8 mouse cellular contexts compared by ENCODE assay signal in genomic region chr16:32661493-32661921, GRCm38 (mm10). TPM values are rescaled to one million over a fixed set of nuclear protein-coding genes. Genes with fewer than 3 reads are reported as not detected.
DNase-seq lines count a peak whose midpoint lies in the region; ATAC-seq and TF ChIP-seq lines count a peak whose summit lies in the region.

No protein-coding gene starts in this region.

- H3K9ac ChIP-seq in heart, embryonic 11.5 days (ENCODE audit: low read depth, low read length) = peak overlapping the region; percentile 50
- peak overlapping the region; percentile 49 for H3K9ac ChIP-seq in heart, embryonic 15.5 days
- H3K9ac ChIP-seq in lung, postnatal 0 days (replicated peaks; ENCODE audit: low read depth) = peak overlapping the region; percentile 34; the same call in 1 of the 2 replicates

- no peaks in the 10 kb centered on the region for H3K9me3 ChIP-seq in heart, embryonic 11.5 days (replicated peaks; ENCODE audit: control insufficient read depth, low read length)
- H3K9me3 ChIP-seq in heart, embryonic 15.5 days (replicated peaks) = no peaks in the 10 kb centered on the region
- H3K9me3 ChIP-seq in lung, postnatal 0 days (ENCODE audit: low read length) = no peaks in the 10 kb centered on the region

- H3K4me3 ChIP-seq in heart, embryonic 11.5 days (ENCODE audit: low read depth, low read length) = no peak overlapping the region
- peak overlapping the region; percentile 30 for H3K4me3 ChIP-seq in heart, embryonic 15.5 days
- peak overlapping the region; percentile 29 for H3K4me3 ChIP-seq in lung, postnatal 0 days (ENCODE audit: low read depth, low read length)

- WGBS in heart, embryonic 11.5 days (ENCODE audit: insufficient replicate concordance) = 52% methylated on average over 10 of the region's 10 CpGs
- 34% methylated on average over 10 of the region's 10 CpGs for WGBS in heart, embryonic 15.5 days
- 29% methylated on average over 10 of the region's 10 CpGs for WGBS in lung, postnatal 0 days

- DNase-seq in heart, postnatal 36 days = no peak
- DNase-seq in cerebellum, adult 9-10 months = peak; percentile 58
- DNase-seq in lung, postnatal 0 days (ENCODE audit: low spot score) = no peak
- DNase-seq in embryo, embryonic 10.5 days (ENCODE audit: low spot score) = no peak
- no peak for DNase-seq in left cerebral cortex, postnatal 4 days

- no peak for ATAC-seq in heart, embryonic 11.5 days (replicated peaks; ENCODE audit: insufficient number of reproducible peaks, low FRiP score, low TSS enrichment)
- ATAC-seq in heart, embryonic 15.5 days (replicated peaks; ENCODE audit: insufficient number of reproducible peaks, insufficient read depth, low FRiP score, low read depth) = no peak
- ATAC-seq in lung, postnatal 0 days = peak; percentile 10; the same call in 1 of the 2 replicates
- no peak for ATAC-seq in inflammation-experienced regulatory T-cells, adult 6 months

- no peaks in the 10 kb centered on the region for H3K36me3 ChIP-seq in heart, embryonic 11.5 days (ENCODE audit: control insufficient read depth, insufficient read depth, low read length)
- H3K36me3 ChIP-seq in heart, embryonic 15.5 days = no peaks in the 10 kb centered on the region
- H3K36me3 ChIP-seq in lung, postnatal 0 days (ENCODE audit: insufficient read depth, low read length) = no peaks in the 10 kb centered on the region

- H3K27me3 ChIP-seq in heart, embryonic 11.5 days (ENCODE audit: control insufficient read depth, insufficient read depth, low read length) = 0 out of 2 replicates have a peak, but pooled peaks cover 3% of the 10 kb centered on the region
- no peaks in the 10 kb centered on the region for H3K27me3 ChIP-seq in heart, embryonic 15.5 days
- H3K27me3 ChIP-seq in lung, postnatal 0 days (replicated peaks; ENCODE audit: insufficient read depth, low read length) = no peaks in the 10 kb centered on the region

- no peak for TF ChIP-seq CTCF in lung, postnatal 0 days (IDR thresholded peaks at IDR 0.05)

- intact Hi-C loops in heart, postnatal 36 days (cut with DNase I) = no loop called here
- intact Hi-C loops in left cerebral cortex, postnatal 4 days (cut with DNase I) = loop anchor here (2.0 kb wide), 1 partner anchor 21 kb away; no protein-coding TSS in a partner anchor

- H3K27ac ChIP-seq in heart, embryonic 11.5 days (ENCODE audit: low read depth, low read length) = peak overlapping the region; percentile 60; the same call in 1 of the 2 replicates
- peak overlapping the region; percentile 82 for H3K27ac ChIP-seq in heart, embryonic 15.5 days
- peak overlapping the region; percentile 90 for H3K27ac ChIP-seq in lung, postnatal 0 days (ENCODE audit: low read length)

- H3K4me2 ChIP-seq in heart, embryonic 11.5 days = peak overlapping the region; percentile 37
- peak overlapping the region; percentile 58 for H3K4me2 ChIP-seq in heart, embryonic 15.5 days
- peak overlapping the region; percentile 47 for H3K4me2 ChIP-seq in lung, postnatal 0 days (replicated peaks; ENCODE audit: low read depth, low read length)

- H3K4me1 ChIP-seq in heart, embryonic 11.5 days (ENCODE audit: control insufficient read depth, insufficient read depth, low read length) = peaks cover 73% of the 10 kb centered on the region
- H3K4me1 ChIP-seq in heart, embryonic 15.5 days (replicated peaks) = peaks cover 91% of the 10 kb centered on the region
- peaks cover 72% of the 10 kb centered on the region for H3K4me1 ChIP-seq in lung, postnatal 0 days (ENCODE audit: insufficient read depth, low read depth, low read length)

- no peak for TF ChIP-seq EP300 in lung, postnatal 0 days (IDR thresholded peaks at IDR 0.05)

RNA-seq across cellular contexts. Expression of gene Tnk2, which starts 17.8 kb away (rescaled TPM):
- polyA plus RNA-seq in heart, embryonic 11.5 days (2014; fragmentation: Nextera tagmentation; extraction: Ambion mirVana) = 6.9 and 7.8 TPM in 2 replicates
- total RNA-seq in heart, postnatal 36 days (2021) = 10 to 100 TPM; 18.0 to 19.8 TPM
- polyA plus RNA-seq in heart, embryonic 15.5 days (2015; fragmentation: Nextera tagmentation; extraction: Ambion mirVana) = 6.9 and 9.5 TPM in 2 replicates
- 19.8 and 22.4 TPM in 2 replicates for polyA plus RNA-seq in lung, postnatal 0 days (2015; fragmentation: Nextera tagmentation; extraction: Ambion mirVana)
- 10 to 100 TPM; 84.7 to 99.6 TPM for total RNA-seq in left cerebral cortex, postnatal 4 days (2021)
- 10 to 100 TPM in 1 of 3 experiments, 1 to 10 TPM in 2; 7.2 to 10.1 (median 8.6) TPM for polyA plus RNA-seq in inflammation-experienced regulatory T-cells, adult 6 months (2017; shearing (Covaris generic))

RNA-seq across cellular contexts. Expression of gene Tfrc, which starts 52.8 kb away (rescaled TPM):
- 66.7 and 69.2 TPM in 2 replicates for polyA plus RNA-seq in heart, embryonic 11.5 days (2014; fragmentation: Nextera tagmentation; extraction: Ambion mirVana)
- total RNA-seq in heart, postnatal 36 days (2021) = 100 to 1,000 TPM in 1 of 2 experiments, 10 to 100 TPM in 1; 55.9 to 114 TPM
- polyA plus RNA-seq in heart, embryonic 15.5 days (2015; fragmentation: Nextera tagmentation; extraction: Ambion mirVana) = 34.5 and 34.8 TPM in 2 replicates
- polyA plus RNA-seq in lung, postnatal 0 days (2015; fragmentation: Nextera tagmentation; extraction: Ambion mirVana) = 14.6 and 16.0 TPM in 2 replicates
- total RNA-seq in left cerebral cortex, postnatal 4 days (2021) = 10 to 100 TPM; 77.2 to 90.3 TPM
- polyA plus RNA-seq in inflammation-experienced regulatory T-cells, adult 6 months (2017; shearing (Covaris generic)) = 10 to 100 TPM; 15.9 to 22.7 (median 17.9) TPM
